Mouse (Mus musculus) spleen, adult 2 months (tissue): ENCODE measurements around the gene Perm1.

Experiments used
- CTCF ChIP-seq: fragments of 200-500 bp; IDR thresholded peaks from 2 replicates; pipeline ENCODE4 v1.5.1; 2011; ENCODE audit warnings: mild to moderate bottlenecking, inconsistent platforms; ENCODE audit not compliant: insufficient read depth, insufficient read length, insufficient replicate concordance; ENCODE audit errors: extremely low read depth
- POLR2A ChIP-seq: fragments of 200-500 bp; IDR thresholded peaks from 2 replicates; pipeline ENCODE4 v1.6.1; 2011; ENCODE audit warnings: low read depth, low read length, inconsistent platforms

DNA sequence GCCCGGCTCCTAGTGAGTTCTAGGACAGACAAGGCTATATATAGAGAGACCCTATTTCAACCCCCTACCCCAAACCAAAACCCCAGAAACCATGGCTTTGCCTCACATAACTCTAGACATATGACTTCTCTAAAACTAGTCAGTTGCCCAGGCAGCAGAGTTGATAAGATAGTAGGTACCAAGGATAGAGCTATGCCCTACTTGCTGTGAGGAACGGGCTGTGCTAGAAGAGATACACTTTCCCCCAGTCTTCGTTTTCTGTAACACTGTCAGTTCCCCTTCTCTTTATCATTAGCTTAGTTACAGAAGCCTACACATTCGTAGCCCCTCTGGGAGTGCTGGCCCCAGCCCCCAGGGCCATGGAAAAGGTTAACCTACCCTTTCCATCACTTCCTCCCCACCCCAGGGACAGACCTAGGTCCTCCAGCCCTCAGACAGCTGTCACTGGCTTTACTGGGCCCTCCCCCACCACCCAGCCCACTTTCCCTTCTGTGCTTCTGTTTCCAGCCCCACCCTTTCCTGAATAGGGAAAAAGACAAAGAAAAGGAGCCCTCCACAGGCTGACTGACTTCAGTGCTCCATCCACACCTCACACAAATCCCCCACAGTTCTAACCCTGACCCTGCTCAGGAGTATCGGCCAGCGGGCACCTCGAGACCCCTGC is 31.2 kb upstream of the Perm1 start:
- TF ChIP-seq CTCF (no peak), POLR2A (no peak)
